Mouse (Mus musculus): Measurements from ENCODE around the gene Nectin2.

- TF ChIP-seq GATA1 (IDR thresholded peaks at IDR 0.05; ENCODE audit: borderline replicate concordance, low read length): no peak
- no peak for TF ChIP-seq FLI1 (IDR thresholded peaks at IDR 0.05; ENCODE audit: low read length)
Measured at GRCm38 (mm10) chr7:19688101-19688500, 62.2 kb downstream of the Nectin2 start.
